Mouse (Mus musculus): Measurements from ENCODE around the gene Shf.
A peak's percentile ranks its signal among the peaks of the same experiment; 100 is the strongest.

Gene Shf

GRCm38 (mm10) chr2:122301921-122302573 lies 66.9 kb downstream of the Shf start:
- DNase-seq (ENCODE audit: low read depth): no peak

DNA sequence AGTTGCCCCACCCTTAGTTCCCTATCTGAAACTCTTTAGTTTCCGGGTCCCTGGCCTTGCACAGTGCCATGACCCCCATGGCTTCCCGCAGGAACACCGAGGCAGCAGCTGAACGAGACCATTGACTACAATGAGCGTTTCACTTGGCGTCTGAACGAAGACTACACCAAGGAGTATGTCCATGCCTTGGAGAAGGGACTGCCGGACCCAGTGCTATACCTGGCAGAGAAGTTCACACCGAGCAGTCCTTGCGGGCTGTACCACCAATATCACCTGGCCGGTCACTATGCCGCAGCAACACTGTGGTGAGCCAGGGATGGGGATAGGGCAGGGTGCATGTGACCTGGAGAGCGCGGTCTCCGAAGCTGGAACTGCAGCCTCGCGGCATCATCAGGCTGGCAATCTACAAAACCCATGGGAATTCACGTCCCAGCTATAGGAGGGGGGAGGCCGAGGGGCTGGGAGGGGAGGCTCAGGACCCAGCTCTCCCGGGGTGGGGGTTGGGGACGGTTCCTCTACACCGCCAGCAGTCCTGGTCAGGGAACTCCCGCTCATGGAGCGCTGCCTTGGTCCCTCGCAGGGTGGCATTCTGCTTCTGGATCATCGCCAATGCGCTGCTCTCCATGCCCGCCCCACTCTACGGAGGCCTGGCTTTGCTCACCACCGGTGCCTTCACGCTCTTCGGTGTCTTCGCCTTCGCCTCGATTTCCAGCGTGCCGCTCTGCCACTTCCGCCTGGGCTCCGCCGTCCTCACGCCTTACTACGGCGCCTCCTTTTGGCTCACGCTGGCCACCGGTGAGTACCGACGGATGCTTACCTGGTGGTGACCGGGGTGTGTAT lies 67.7 kb downstream of the Shf start:
- peak; percentile 63 for DNase-seq (ENCODE audit: low read depth)

- no peak for DNase-seq (ENCODE audit: low read depth)
Measured at GRCm38 (mm10) chr2:122300656-122301020, 68.3 kb downstream of the Shf start.

DNA sequence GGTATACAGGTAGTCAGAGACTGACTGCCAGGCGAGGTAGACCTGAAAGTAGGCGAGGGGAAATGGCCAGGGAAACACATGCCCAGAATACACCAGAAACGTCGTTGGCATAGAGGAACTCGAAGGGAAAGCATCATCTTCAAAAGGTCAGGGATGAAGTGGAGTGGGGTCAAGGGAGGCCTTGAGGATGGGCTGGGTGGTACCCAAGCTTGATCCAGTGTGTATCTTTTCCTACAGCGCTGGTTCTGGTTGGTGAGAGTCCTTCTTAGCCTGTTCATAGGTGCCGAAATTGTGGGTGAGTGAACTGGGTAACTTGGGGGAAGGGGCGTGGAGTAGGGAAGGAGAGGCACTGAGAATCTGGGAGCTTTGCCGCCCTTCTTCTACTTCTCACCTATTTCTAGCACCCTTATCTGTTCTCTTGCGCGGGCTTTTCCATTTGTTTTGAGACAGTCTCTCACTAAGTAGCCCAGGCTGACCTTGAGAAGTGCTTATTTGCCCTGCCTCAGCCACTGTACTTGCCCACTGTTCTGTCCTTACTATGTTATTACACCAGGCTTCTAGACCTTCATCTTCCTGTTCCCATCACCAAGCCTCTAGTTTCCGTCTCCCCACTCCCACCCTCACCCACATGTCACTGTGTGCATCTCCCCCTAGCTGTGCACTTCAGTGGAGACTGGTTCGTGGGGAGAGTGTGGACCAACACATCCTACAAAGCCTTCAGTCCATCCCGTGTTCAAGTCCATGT lies 68.9 kb downstream of the Shf start:
- DNase-seq (ENCODE audit: low read depth): peak; percentile 23

All from induced T-regulatory cell, adult 2 months (primary cell).